Mouse (Mus musculus) lung, embryonic 14.5 days (tissue): Measurements from ENCODE around the gene Dmrtc1c2. TPM values are rescaled to one million over a fixed set of nuclear protein-coding genes. Genes with fewer than 3 reads are reported as not detected.
"Not testable (repeated sequence)": the region's sequence is repeated elsewhere in the genome, so short reads cannot be mapped to it uniquely, and the experiment has no call there.

Experiments
- ATAC-seq: fragments of 200-750 bp; cut with Nextera tagmentation; 2 replicates; pipeline ENCODE4 v1.8.0; 2017; ENCODE audit warnings: mild to moderate bottlenecking, moderate TSS enrichment, moderate library complexity; ENCODE audit not compliant: insufficient read depth
- DNase-seq: peaks from one replicate; pipeline ENCODE4 v3.0.0-alpha.2; 2015
- H3K27ac ChIP-seq: fragments of 300-500 bp; sonication (generic); 2 replicates; pipeline ENCODE4 v1.5.1; 2014; ENCODE audit warnings: low read depth, mild to moderate bottlenecking, moderate library complexity
- H3K27me3 ChIP-seq: fragments of 300-500 bp; sonication (generic); 2 replicates; pipeline ENCODE4 v1.6.1; 2014; ENCODE audit warnings: low read length, control low read depth; ENCODE audit not compliant: insufficient read depth
- H3K36me3 ChIP-seq: fragments of 300-500 bp; sonication (generic); 2 replicates; pipeline ENCODE4 v1.6.1; 2014; ENCODE audit warnings: control low read depth; ENCODE audit not compliant: insufficient read depth
- H3K4me1 ChIP-seq: fragments of 300-500 bp; sonication (generic); 2 replicates; pipeline ENCODE4 v1.6.1; 2014; ENCODE audit warnings: antibody characterized with exemption, control low read depth; ENCODE audit not compliant: insufficient read depth
- H3K4me2 ChIP-seq: fragments of 300-500 bp; sonication (generic); 2 replicates; pipeline ENCODE4 v1.6.1; 2014; ENCODE audit warnings: mild to moderate bottlenecking
- H3K4me3 ChIP-seq: fragments of 300-500 bp; sonication (generic); 2 replicates; pipeline ENCODE4 v1.5.1; 2014; ENCODE audit warnings: low read depth, low read length
- H3K9ac ChIP-seq: fragments of 300-500 bp; sonication (generic); 2 replicates; pipeline ENCODE4 v1.6.1; 2014
- H3K9me3 ChIP-seq: fragments of 300-500 bp; sonication (generic); 2 replicates; pipeline ENCODE4 v1.6.1; 2016; ENCODE audit warnings: low read depth, low read length, control low read depth
- CTCF ChIP-seq: IDR thresholded peaks from 2 replicates; pipeline ENCODE4 v1.5.1; 2016; ENCODE audit warnings: antibody characterized with exemption, low read depth
- WGBS: fragments of 180-500 bp; shearing (Covaris S2); extraction: QIAGEN DNeasy Blood & Tissue Kit; methylation state at CpG from one replicate; pipeline ENCODE4 v1.1.7; 2014; 5-methylcytosine and 5-hydroxymethylcytosine counted together
- polyA plus RNA-seq: library from polyadenylated mRNA; unstranded; fragments of >200 nt; fragmentation: Nextera tagmentation; extraction: Ambion mirVana; gene quantifications from 2 replicates; pipeline ENCODE4 v1.2.1, GENCODE M21; 2014

Dmrtc1c2 gene
- polyA plus RNA-seq = not detected in 2 replicates

GRCm38 (mm10) chrX:102854516-102854915, at the start of gene Dmrtc1c2:
Gene Dmrtc1c2, minus strand, starts transcription at chrX:102854616.
- not testable (repeated sequence) for H3K27ac ChIP-seq, H3K9me3 ChIP-seq, DNase-seq, H3K4me3 ChIP-seq, H3K9ac ChIP-seq, H3K4me1 ChIP-seq, ATAC-seq, H3K36me3 ChIP-seq, H3K27me3 ChIP-seq, H3K4me2 ChIP-seq
- 95% methylated on average over 3 of the region's 13 CpGs for WGBS

- no peaks in the 10 kb centered on the region for H3K9me3 ChIP-seq
- H3K4me3 ChIP-seq = no peak within 1 kb of the TSS
- H3K27me3 ChIP-seq = no peaks in the 10 kb centered on the region
- ATAC-seq = no peak
- H3K9ac ChIP-seq = no peak within 1 kb of the TSS
- H3K4me1 ChIP-seq = no peaks in the 10 kb centered on the region
- H3K4me2 ChIP-seq = no peak within 1 kb of the TSS
- no peak within 1 kb of the TSS for H3K27ac ChIP-seq
- no peak for DNase-seq
- H3K36me3 ChIP-seq = no peaks in the 10 kb centered on the region
- TF ChIP-seq CTCF = no peak
- WGBS = 87% methylated on average over 6 of the region's 6 CpGs
Observed at GRCm38 (mm10) chrX:102867871-102868270, 13.5 kb upstream of the Dmrtc1c2 start, which contains the start of gene 1700031F05Rik. Gene 1700031F05Rik, minus strand, starts transcription at chrX:102867971.

GRCm38 (mm10) chrX:102812311-102812710, 42.1 kb downstream of the Dmrtc1c2 start:
- Histone ChIP-seq H3K36me3 (no peaks in the 10 kb centered on the region), H3K27me3 (no peaks in the 10 kb centered on the region), H3K9ac (no peak overlapping the region), H3K4me1 (no peaks in the 10 kb centered on the region), H3K4me3 (no peak overlapping the region), H3K27ac (no peak overlapping the region), H3K9me3 (no peaks in the 10 kb centered on the region), H3K4me2 (no peak overlapping the region)
- DNase-seq (no peak), ATAC-seq (no peak)
- WGBS = 42% methylated on average over 4 of the region's 4 CpGs
- TF ChIP-seq CTCF = no peak

GRCm38 (mm10) chrX:102802663-102803062, 51.8 kb downstream of the Dmrtc1c2 start, which contains the start of gene Dmrtc1c1:
Gene Dmrtc1c1, plus strand, starts transcription at chrX:102802963.
- not testable (repeated sequence) for DNase-seq, H3K9ac ChIP-seq, H3K4me2 ChIP-seq, H3K36me3 ChIP-seq, H3K4me1 ChIP-seq, H3K4me3 ChIP-seq, H3K27ac ChIP-seq, ATAC-seq, H3K9me3 ChIP-seq, H3K27me3 ChIP-seq
- WGBS = 93% methylated on average over 2 of the region's 14 CpGs

Other genes starting within 250 kb of the Dmrtc1c2 start
- gene Phka1, start 210.4 kb downstream of the Dmrtc1c2 start, polyA plus RNA-seq = 11.8 and 12.0 TPM in 2 replicates
- not detected in 2 replicates for gene Gm3880, start 167.6 kb downstream of the Dmrtc1c2 start, polyA plus RNA-seq
- gene Gm9112, start 147.0 kb downstream of the Dmrtc1c2 start, polyA plus RNA-seq = not detected in 2 replicates
- gene Dmrtc1b, start 146.8 kb downstream of the Dmrtc1c2 start, polyA plus RNA-seq = not detected in 2 replicates
- gene Dmrtc1c1, start 51.7 kb downstream of the Dmrtc1c2 start, polyA plus RNA-seq = not detected in 2 replicates
- gene 1700031F05Rik, start 13.4 kb upstream of the Dmrtc1c2 start, polyA plus RNA-seq = not detected in 2 replicates
- 0.63 and 0.66 TPM in 2 replicates for gene Dmrtc1a, start 54.1 kb upstream of the Dmrtc1c2 start, polyA plus RNA-seq
- not detected in 2 replicates for gene 1700011M02Rik, start 54.3 kb upstream of the Dmrtc1c2 start, polyA plus RNA-seq
- gene 1700018G05Rik, start 73.8 kb upstream of the Dmrtc1c2 start, polyA plus RNA-seq = not detected in 2 replicates